Mouse (Mus musculus) ES-Bruce4 (cell line): ENCODE results near the gene Dok5.

Experiments used
- CTCF ChIP-seq: IDR thresholded peaks from one replicate; pipeline ENCODE4 v1.8.1; 2011; ENCODE audit warnings: low read depth, low read length
- POLR2A ChIP-seq: IDR thresholded peaks from one replicate; pipeline ENCODE4 v1.8.1; 2011; ENCODE audit warnings: low read length; ENCODE audit not compliant: insufficient read depth

- TF ChIP-seq CTCF (no peak), POLR2A (no peak)
Measured at GRCm38 (mm10) chr2:170772126-170772884, 40.7 kb downstream of the Dok5 start.
